Mouse (Mus musculus): ENCODE measurements around the gene Hmgcs1. TPM values are rescaled to one million over a fixed set of nuclear protein-coding genes. Genes with fewer than 3 reads are reported as not detected.
"Not testable (repeated sequence)": the region's sequence is repeated elsewhere in the genome, so short reads cannot be mapped to it uniquely, and the experiment has no call there.

Gene Hmgcs1
- polyA plus RNA-seq, 1 experiment from 2014 or later: 470 TPM

DNA sequence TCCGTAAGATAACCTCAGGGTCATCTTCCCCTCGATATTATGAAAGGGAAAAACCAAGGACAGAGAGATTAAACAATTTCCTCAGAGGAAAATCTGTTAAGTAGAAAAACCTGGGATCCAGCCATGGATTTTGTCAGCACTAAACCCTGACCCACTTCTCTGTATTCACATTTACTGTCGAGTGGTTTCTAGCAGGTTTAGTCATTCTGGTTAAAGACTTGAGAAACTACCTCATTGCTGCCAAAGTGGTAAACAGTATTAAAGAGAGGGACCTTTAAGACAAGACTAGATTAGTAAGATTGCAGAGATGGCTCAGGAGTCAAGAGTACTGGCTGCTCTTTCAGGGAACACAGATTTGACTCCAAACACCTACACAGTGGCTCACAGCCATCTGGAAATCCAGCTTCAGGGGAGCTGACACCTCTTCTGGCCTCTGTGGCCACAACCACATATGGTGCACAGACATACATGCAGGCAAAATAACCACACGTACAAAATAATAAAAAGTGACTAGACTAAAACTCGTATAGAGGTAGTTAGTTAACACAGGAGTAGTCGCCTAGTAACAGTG lies 33.2 kb upstream of the Hmgcs1 start:
- H3K27me3 ChIP-seq (replicated peaks; ENCODE audit: control insufficient read depth, insufficient read depth, low read length): no peaks in the 10 kb centered on the region
- no peak overlapping the region for H3K4me3 ChIP-seq (replicated peaks; ENCODE audit: low read length)
- ATAC-seq: no peak
- no peaks in the 10 kb centered on the region for H3K36me3 ChIP-seq (ENCODE audit: control insufficient read depth, insufficient read depth)
- H3K9me3 ChIP-seq (ENCODE audit: control insufficient read depth, low read length): no peaks in the 10 kb centered on the region
- H3K4me2 ChIP-seq (ENCODE audit: low read length): no peak overlapping the region
- no peak overlapping the region for H3K27ac ChIP-seq (ENCODE audit: low read length)
- WGBS: 85% methylated on average over 6 of the region's 6 CpGs
- no peaks in the 10 kb centered on the region for H3K4me1 ChIP-seq (replicated peaks; ENCODE audit: control insufficient read depth, insufficient read depth, low read length)
- no peak overlapping the region for H3K9ac ChIP-seq (replicated peaks; ENCODE audit: low read depth, low read length)

DNA sequence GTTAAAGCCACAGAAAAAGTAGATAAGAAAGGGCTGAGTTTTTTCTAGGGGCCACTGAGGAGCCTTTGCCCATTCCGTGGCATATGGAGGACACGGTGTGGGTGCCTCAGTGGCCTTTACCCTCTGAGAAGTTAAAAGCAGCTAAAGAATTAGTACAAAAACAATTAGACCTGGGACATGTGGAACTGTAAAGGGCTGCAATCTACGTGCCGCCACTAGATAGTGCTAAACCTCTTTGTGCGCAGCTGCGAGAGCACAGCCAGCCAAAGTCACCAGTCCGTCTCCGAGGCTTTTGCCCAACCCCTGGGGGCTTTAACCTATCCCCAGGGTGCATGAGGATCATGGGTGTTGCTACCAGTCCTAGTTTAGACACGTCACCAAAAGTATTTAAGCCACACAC lies 28.8 kb upstream of the Hmgcs1 start:
- H3K36me3 ChIP-seq (ENCODE audit: control insufficient read depth, insufficient read depth); H3K27ac ChIP-seq (ENCODE audit: low read length); H3K27me3 ChIP-seq (replicated peaks; ENCODE audit: control insufficient read depth, insufficient read depth, low read length); H3K4me2 ChIP-seq (ENCODE audit: low read length); H3K9ac ChIP-seq (replicated peaks; ENCODE audit: low read depth, low read length); H3K4me3 ChIP-seq (replicated peaks; ENCODE audit: low read length); H3K4me1 ChIP-seq (replicated peaks; ENCODE audit: control insufficient read depth, insufficient read depth, low read length); H3K9me3 ChIP-seq (ENCODE audit: control insufficient read depth, low read length): not testable (repeated sequence)
- 82% methylated on average over 4 of the region's 9 CpGs for WGBS
- ATAC-seq: peak; percentile 26; the same call in 1 of the 2 replicates

GRCm38 (mm10) chr13:119678794-119679193 lies 11.4 kb upstream of the Hmgcs1 start:
- Histone ChIP-seq H3K9ac (replicated peaks; ENCODE audit: low read depth, low read length) (no peak overlapping the region), H3K4me2 (ENCODE audit: low read length) (no peak overlapping the region), H3K36me3 (ENCODE audit: control insufficient read depth, insufficient read depth) (no peaks in the 10 kb centered on the region), H3K27ac (ENCODE audit: low read length) (no peak overlapping the region), H3K4me1 (replicated peaks; ENCODE audit: control insufficient read depth, insufficient read depth, low read length) (no peaks in the 10 kb centered on the region), H3K27me3 (replicated peaks; ENCODE audit: control insufficient read depth, insufficient read depth, low read length) (no peaks in the 10 kb centered on the region), H3K4me3 (replicated peaks; ENCODE audit: low read length) (no peak overlapping the region), H3K9me3 (ENCODE audit: control insufficient read depth, low read length) (no peaks in the 10 kb centered on the region)
- ATAC-seq: no peak
- 90% methylated on average over 8 of the region's 8 CpGs for WGBS

GRCm38 (mm10) chr13:119679721-119680120 lies 10.5 kb upstream of the Hmgcs1 start:
- WGBS: 88% methylated on average over 2 of the region's 2 CpGs
- H3K4me1 ChIP-seq (replicated peaks; ENCODE audit: control insufficient read depth, insufficient read depth, low read length): no peaks in the 10 kb centered on the region
- no peak overlapping the region for H3K4me2 ChIP-seq (ENCODE audit: low read length)
- no peaks in the 10 kb centered on the region for H3K36me3 ChIP-seq (ENCODE audit: control insufficient read depth, insufficient read depth)
- H3K4me3 ChIP-seq (replicated peaks; ENCODE audit: low read length): no peak overlapping the region
- no peak for ATAC-seq
- no peaks in the 10 kb centered on the region for H3K9me3 ChIP-seq (ENCODE audit: control insufficient read depth, low read length)
- no peak overlapping the region for H3K9ac ChIP-seq (replicated peaks; ENCODE audit: low read depth, low read length)
- H3K27me3 ChIP-seq (replicated peaks; ENCODE audit: control insufficient read depth, insufficient read depth, low read length): no peaks in the 10 kb centered on the region
- H3K27ac ChIP-seq (ENCODE audit: low read length): no peak overlapping the region

DNA sequence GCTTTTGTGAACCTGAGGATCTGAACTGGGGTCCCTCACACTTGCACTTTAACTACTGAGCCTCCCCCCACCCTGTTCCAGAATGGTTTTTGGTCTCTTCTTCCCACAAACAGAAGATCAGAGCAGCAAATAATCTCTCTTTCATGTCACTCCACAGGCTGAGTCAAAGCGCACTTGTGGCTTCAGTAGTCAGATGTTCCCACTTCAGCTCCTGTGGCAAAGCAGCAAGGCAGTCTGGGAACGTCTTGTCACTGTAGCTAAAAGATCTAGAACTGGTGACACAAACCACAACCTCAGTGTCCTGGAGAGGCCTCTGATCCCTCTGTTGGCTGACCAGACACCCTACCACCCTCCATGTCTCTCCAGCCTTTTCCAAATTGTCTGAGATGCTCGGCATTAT lies 9.0 kb upstream of the Hmgcs1 start:
- no peak overlapping the region for H3K9ac ChIP-seq (replicated peaks; ENCODE audit: low read depth, low read length)
- H3K27me3 ChIP-seq (replicated peaks; ENCODE audit: control insufficient read depth, insufficient read depth, low read length): no peaks in the 10 kb centered on the region
- WGBS: 81% methylated on average over 3 of the region's 3 CpGs
- H3K4me3 ChIP-seq (replicated peaks; ENCODE audit: low read length): no peak overlapping the region
- no peak overlapping the region for H3K4me2 ChIP-seq (ENCODE audit: low read length)
- H3K4me1 ChIP-seq (replicated peaks; ENCODE audit: control insufficient read depth, insufficient read depth, low read length): no peaks in the 10 kb centered on the region
- no peaks in the 10 kb centered on the region for H3K36me3 ChIP-seq (ENCODE audit: control insufficient read depth, insufficient read depth)
- no peaks in the 10 kb centered on the region for H3K9me3 ChIP-seq (ENCODE audit: control insufficient read depth, low read length)
- no peak for ATAC-seq
- no peak overlapping the region for H3K27ac ChIP-seq (ENCODE audit: low read length)

GRCm38 (mm10) chr13:119684416-119685177 lies 5.6 kb upstream of the Hmgcs1 start:
- Histone ChIP-seq H3K9me3 (ENCODE audit: control insufficient read depth, low read length) (no peaks in the 10 kb centered on the region), H3K4me2 (ENCODE audit: low read length) (no peak overlapping the region), H3K9ac (replicated peaks; ENCODE audit: low read depth, low read length) (no peak overlapping the region), H3K4me1 (replicated peaks; ENCODE audit: control insufficient read depth, insufficient read depth, low read length) (peaks cover 11% of the 10 kb centered on the region), H3K36me3 (ENCODE audit: control insufficient read depth, insufficient read depth) (no peaks in the 10 kb centered on the region), H3K27me3 (replicated peaks; ENCODE audit: control insufficient read depth, insufficient read depth, low read length) (no peaks in the 10 kb centered on the region), H3K4me3 (replicated peaks; ENCODE audit: low read length) (no peak overlapping the region), H3K27ac (ENCODE audit: low read length) (no peak overlapping the region)
- ATAC-seq: no peak
- 88% methylated on average over 11 of the region's 11 CpGs for WGBS

DNA sequence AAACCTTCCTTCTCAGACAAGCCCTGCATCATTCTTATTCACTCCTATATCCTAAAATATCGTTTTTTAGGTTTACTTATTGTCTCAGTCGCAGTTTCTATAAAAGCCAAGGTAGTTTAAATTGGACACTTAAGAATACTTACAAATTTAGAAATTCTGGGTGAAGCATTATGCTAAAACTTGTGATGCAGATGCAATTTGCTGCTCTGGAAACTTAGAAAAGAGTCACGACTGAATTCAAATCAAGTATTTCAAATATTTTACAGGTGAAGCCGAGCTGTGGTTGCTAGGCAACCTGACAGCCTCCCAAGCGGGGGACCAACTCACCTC lies 505 bp upstream of the Hmgcs1 start:
- WGBS: 2% methylated on average over 5 of the region's 5 CpGs
- Histone ChIP-seq H3K27me3 (replicated peaks; ENCODE audit: control insufficient read depth, insufficient read depth, low read length) (no peaks in the 10 kb centered on the region), H3K27ac (ENCODE audit: low read length) (peak overlapping the region; percentile 83), H3K4me2 (ENCODE audit: low read length) (peak overlapping the region; percentile 46), H3K36me3 (ENCODE audit: control insufficient read depth, insufficient read depth) (peaks cover 2% of the 10 kb centered on the region; the same call in 1 of the 2 replicates), H3K4me3 (replicated peaks; ENCODE audit: low read length) (peak overlapping the region; percentile 100), H3K9me3 (ENCODE audit: control insufficient read depth, low read length) (no peaks in the 10 kb centered on the region), H3K4me1 (replicated peaks; ENCODE audit: control insufficient read depth, insufficient read depth, low read length) (peaks cover 36% of the 10 kb centered on the region), H3K9ac (replicated peaks; ENCODE audit: low read depth, low read length) (0 out of 2 replicates have a peak overlapping the region, but pooled peaks have one; percentile 17)
- no peak for ATAC-seq

- Histone ChIP-seq H3K4me2 (ENCODE audit: low read length) (peak overlapping the region; percentile 79), H3K9me3 (ENCODE audit: control insufficient read depth, low read length) (no peaks in the 10 kb centered on the region), H3K27ac (ENCODE audit: low read length) (peak overlapping the region; percentile 99), H3K4me1 (replicated peaks; ENCODE audit: control insufficient read depth, insufficient read depth, low read length) (peaks cover 46% of the 10 kb centered on the region), H3K9ac (replicated peaks; ENCODE audit: low read depth, low read length) (peak overlapping the region; percentile 99), H3K4me3 (replicated peaks; ENCODE audit: low read length) (peak overlapping the region; percentile 100), H3K36me3 (ENCODE audit: control insufficient read depth, insufficient read depth) (peaks cover 2% of the 10 kb centered on the region; the same call in 1 of the 2 replicates), H3K27me3 (replicated peaks; ENCODE audit: control insufficient read depth, insufficient read depth, low read length) (no peaks in the 10 kb centered on the region)
- 1% methylated on average over 7 of the region's 7 CpGs for WGBS
- no peak for ATAC-seq
Observed at GRCm38 (mm10) chr13:119690876-119691620, 869 bp downstream of the Hmgcs1 start.

GRCm38 (mm10) chr13:119691958-119692357 lies 1.8 kb downstream of the Hmgcs1 start:
- Histone ChIP-seq H3K9ac (replicated peaks; ENCODE audit: low read depth, low read length) (peak overlapping the region; percentile 99; the same call in 1 of the 2 replicates), H3K4me2 (ENCODE audit: low read length) (peak overlapping the region; percentile 79), H3K4me1 (replicated peaks; ENCODE audit: control insufficient read depth, insufficient read depth, low read length) (peaks cover 48% of the 10 kb centered on the region), H3K4me3 (replicated peaks; ENCODE audit: low read length) (peak overlapping the region; percentile 100)
- not testable (repeated sequence) for H3K9me3 ChIP-seq (ENCODE audit: control insufficient read depth, low read length); H3K36me3 ChIP-seq (ENCODE audit: control insufficient read depth, insufficient read depth); ATAC-seq; H3K27ac ChIP-seq (ENCODE audit: low read length); H3K27me3 ChIP-seq (replicated peaks; ENCODE audit: control insufficient read depth, insufficient read depth, low read length)
- WGBS: 47% methylated on average over 3 of the region's 3 CpGs

Data from forebrain, embryonic 16.5 days (tissue).